Mouse (Mus musculus) ES-E14 (cell line): Measurements from ENCODE around the gene Kif26b. TPM values are rescaled to one million over a fixed set of nuclear protein-coding genes. Genes with fewer than 3 reads are reported as not detected.

Source experiments
- DNase-seq: peaks from one replicate; pipeline ENCODE4 v3.0.0-alpha.2; 2013; ENCODE audit warnings: low read depth, low spot score
- H3K27ac ChIP-seq: 2 replicates; pipeline ENCODE4 v1.5.1; 2012; ENCODE audit warnings: low read depth, mild to moderate bottlenecking, low read length, moderate library complexity, mixed read lengths; ENCODE audit not compliant: poor library complexity, insufficient read depth, severe bottlenecking
- H3K36me3 ChIP-seq: 2 replicates; pipeline ENCODE4 v1.6.1; 2012; ENCODE audit warnings: mild to moderate bottlenecking, low read length, moderate library complexity, mixed read lengths; ENCODE audit not compliant: control insufficient read depth, poor library complexity, insufficient read depth, severe bottlenecking
- H3K4me1 ChIP-seq, 2 experiments: fragments of 150-350 bp in 1 of 2; sonication (generic) in 1 of 2; 2 replicates each; pipeline ENCODE4 v1.6.1; 2012; ENCODE audit warnings: low read length in 2 of 2, mild to moderate bottlenecking in 1 of 2, mixed read lengths in 1 of 2; ENCODE audit not compliant: control insufficient read depth in 2 of 2, insufficient read depth in 2 of 2, poor library complexity in 1 of 2
- H3K4me3 ChIP-seq, 2 experiments: fragments of 150-350 bp in 1 of 2; sonication (generic) in 1 of 2; 2 replicates each; pipeline ENCODE4 v1.5.1; 2012; ENCODE audit warnings: low read length in 2 of 2, low read depth in 1 of 2, mild to moderate bottlenecking in 1 of 2, mixed read lengths in 1 of 2; ENCODE audit not compliant: insufficient read depth in 1 of 2, poor library complexity in 1 of 2, severe bottlenecking in 1 of 2
- H3K9ac ChIP-seq: 2 replicates; pipeline ENCODE4 v1.6.1; 2012; ENCODE audit warnings: low read depth, mild to moderate bottlenecking, low read length, mixed read lengths; ENCODE audit not compliant: poor library complexity, insufficient read depth, severe bottlenecking
- H3K9me3 ChIP-seq: fragments of 150-350 bp; sonication (generic); 2 replicates; pipeline ENCODE4 v1.6.1; 2012; ENCODE audit warnings: low read depth, mild to moderate bottlenecking, low read length; ENCODE audit not compliant: control insufficient read depth, insufficient read depth
- CHD2 ChIP-seq: IDR thresholded peaks from 2 replicates; pipeline ENCODE4 v1.6.1; 2014; ENCODE audit warnings: mild to moderate bottlenecking, low read depth, low read length, inconsistent platforms
- HCFC1 ChIP-seq: IDR thresholded peaks from 2 replicates; pipeline ENCODE4 v1.6.1; 2012; ENCODE audit warnings: low read length, inconsistent platforms, borderline replicate concordance; ENCODE audit not compliant: insufficient read depth
- MAFK ChIP-seq: IDR thresholded peaks from 2 replicates; pipeline ENCODE4 v1.6.1; 2014; ENCODE audit warnings: mild to moderate bottlenecking, low read depth, low read length, inconsistent platforms; ENCODE audit not compliant: insufficient read depth
- ZC3H11A ChIP-seq: IDR thresholded peaks from 2 replicates; pipeline ENCODE4 v1.6.1; 2012; ENCODE audit warnings: low read depth, mild to moderate bottlenecking, inconsistent platforms, low read length, borderline replicate concordance
- ZNF384 ChIP-seq: IDR thresholded peaks from 2 replicates; pipeline ENCODE4 v1.6.1; 2012; ENCODE audit warnings: low read depth, low read length, inconsistent platforms
- in situ Hi-C, 2 experiments: fragments of 600-800 bp; cut with MboI; formaldehyde crosslinking; loops; one replicate each; pipeline ENCODE4 v1.15.1; 2025; ENCODE audit warnings: low sequenced_read_pairs in 2 of 2, inconsistent platforms in 1 of 2; ENCODE audit not compliant: unreplicated experiment in 2 of 2
- total RNA-seq: library from RNA; depleted of rRNA; stranded (reverse); fragments of 300-350 nt; gene quantifications from 2 replicates; pipeline ENCODE4 v1.2.3, GENCODE M21; 2012

Kif26b gene
- total RNA-seq, 1 experiment = 0.94 TPM

DNA sequence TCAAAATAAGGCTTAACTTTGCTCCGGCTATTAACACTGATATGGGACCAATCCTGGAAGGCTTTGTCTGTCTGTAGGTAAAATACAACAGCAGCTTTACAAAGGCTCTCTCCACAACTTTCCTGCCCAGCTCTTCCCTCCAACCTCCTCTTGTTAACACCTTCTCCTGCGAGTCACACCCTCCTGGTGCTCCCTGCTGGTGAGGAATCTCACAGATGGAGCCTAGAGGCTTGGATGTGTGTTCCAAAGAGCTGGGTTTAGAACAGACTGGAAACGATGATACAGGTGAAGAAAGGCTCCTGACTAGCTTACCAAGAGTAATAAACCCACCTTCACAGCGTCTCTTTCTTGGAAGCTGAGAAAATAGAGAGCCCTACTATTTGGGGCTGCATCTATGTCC, 400.6 kb downstream of the Kif26b start:
- Histone ChIP-seq H3K9me3 (no peaks in the 10 kb centered on the region), H3K4me1 (no peaks in the 10 kb centered on the region), H3K27ac (no peak overlapping the region), H3K36me3 (no peaks in the 10 kb centered on the region), H3K9ac (no peak overlapping the region), H3K4me3 (no peak overlapping the region)
- in situ Hi-C loops = no loop called here
- no peak for TF ChIP-seq MAFK
- TF ChIP-seq ZC3H11A = no peak
- no peak for TF ChIP-seq ZNF384
- no peak for TF ChIP-seq HCFC1
- TF ChIP-seq CHD2 = no peak
- DNase-seq = no peak

DNA sequence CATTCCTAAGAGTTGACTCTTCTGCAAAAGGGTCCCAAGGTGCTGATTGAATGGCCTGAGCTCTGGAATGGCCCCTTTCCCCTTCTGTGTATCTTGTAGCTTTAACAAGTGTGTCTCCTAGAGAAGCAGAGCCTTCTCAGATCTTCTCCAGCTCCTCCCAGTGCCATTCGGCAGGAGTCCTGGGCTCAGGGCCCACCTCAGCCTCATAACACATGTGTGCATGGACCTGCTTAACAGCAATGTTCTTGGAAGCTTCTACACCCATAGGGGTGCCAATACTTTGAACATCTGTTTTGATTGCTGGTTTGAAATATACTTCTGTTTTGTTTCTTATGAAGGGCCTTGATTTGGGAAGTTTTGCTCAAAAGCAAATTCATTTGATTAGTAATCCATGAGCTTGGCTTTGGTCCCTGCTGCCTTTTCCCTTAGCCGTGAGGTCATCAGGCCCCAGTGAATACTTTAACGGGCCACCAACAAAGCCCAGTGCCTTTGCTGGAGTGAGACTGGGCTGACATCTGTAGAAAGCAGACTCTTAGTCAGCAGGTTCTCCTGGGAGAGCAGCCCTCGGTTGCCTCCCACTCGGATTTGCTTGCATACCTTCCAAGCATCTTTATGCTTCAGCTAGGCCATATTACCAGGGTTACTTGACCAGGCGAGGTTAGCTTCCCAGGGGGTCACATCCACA, 405.2 kb downstream of the Kif26b start:
- H3K9me3 ChIP-seq = no peaks in the 10 kb centered on the region
- H3K4me3 ChIP-seq = no peak overlapping the region
- in situ Hi-C loops = no loop called here
- no peak overlapping the region for H3K9ac ChIP-seq
- TF ChIP-seq CHD2 = no peak
- TF ChIP-seq HCFC1 = no peak
- no peak for TF ChIP-seq MAFK
- no peaks in the 10 kb centered on the region for H3K4me1 ChIP-seq
- DNase-seq = no peak
- no peaks in the 10 kb centered on the region for H3K36me3 ChIP-seq
- no peak overlapping the region for H3K27ac ChIP-seq

DNA sequence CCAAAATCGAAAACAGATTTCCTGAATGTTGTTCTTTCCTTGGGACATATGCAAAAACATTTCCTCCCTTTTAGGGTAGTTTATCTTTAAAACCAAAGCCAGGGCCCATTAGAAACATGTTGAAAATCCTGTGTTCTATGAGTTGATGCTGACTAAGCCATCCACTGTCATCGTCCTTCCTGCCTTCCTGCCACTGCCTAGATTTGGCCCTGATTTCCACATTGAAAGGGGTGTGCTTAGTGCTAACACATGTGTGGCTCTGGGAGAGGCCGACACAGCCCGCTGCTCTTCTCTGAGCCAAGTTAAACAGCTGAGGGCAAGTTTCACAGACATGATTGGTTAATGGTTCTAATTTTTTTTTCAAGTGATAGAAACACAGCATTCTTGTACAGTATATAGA, 407.5 kb downstream of the Kif26b start:
- H3K4me1 ChIP-seq = no peaks in the 10 kb centered on the region
- no peak for DNase-seq
- H3K36me3 ChIP-seq = no peaks in the 10 kb centered on the region
- no peak overlapping the region for H3K27ac ChIP-seq
- H3K9ac ChIP-seq = no peak overlapping the region
- no peak for TF ChIP-seq MAFK
- no peaks in the 10 kb centered on the region for H3K9me3 ChIP-seq
- in situ Hi-C loops = no loop called here
- H3K4me3 ChIP-seq = no peak overlapping the region

DNA sequence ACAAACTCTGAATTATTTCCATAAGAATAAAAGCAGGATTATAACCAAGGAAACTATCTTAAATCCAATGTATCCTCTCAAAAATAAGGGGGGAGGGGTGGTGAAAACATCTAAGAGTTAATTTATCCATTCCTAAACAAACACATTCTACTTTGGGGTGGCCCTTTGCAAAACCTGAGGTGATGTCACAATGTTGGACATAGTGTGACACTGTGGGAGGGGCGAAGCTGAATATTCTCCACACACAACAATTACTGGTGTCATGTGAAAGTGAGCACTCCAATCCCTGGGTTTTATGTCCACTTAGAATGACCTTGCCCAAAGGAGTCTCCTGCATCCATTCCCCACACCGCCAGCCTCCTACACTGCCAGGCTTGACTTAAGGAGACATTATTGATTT, 408.1 kb downstream of the Kif26b start:
- no peaks in the 10 kb centered on the region for H3K9me3 ChIP-seq
- in situ Hi-C loops = no loop called here
- H3K4me3 ChIP-seq = no peak overlapping the region

DNA sequence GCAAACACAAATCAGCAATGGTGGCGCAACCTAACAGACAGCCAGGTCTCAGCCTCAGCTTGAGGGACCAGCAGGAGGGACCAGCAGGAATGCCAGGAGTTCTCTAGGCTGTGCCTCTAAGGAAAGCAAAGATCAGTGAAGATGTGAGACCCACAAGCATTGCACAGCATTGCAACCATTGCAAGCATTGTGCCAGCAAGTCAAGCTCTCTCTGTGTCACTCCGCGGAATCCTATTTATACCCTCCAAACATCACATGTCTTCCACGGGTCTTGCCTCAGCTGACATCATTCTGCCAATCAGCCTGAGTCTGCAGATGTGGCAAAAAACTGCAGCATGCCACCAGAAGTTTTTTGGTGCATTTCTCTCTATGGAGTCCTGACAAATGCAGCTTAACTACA, 411.4 kb downstream of the Kif26b start:
- no peak overlapping the region for H3K27ac ChIP-seq
- in situ Hi-C loops = no loop called here
- no peak overlapping the region for H3K9ac ChIP-seq
- H3K4me3 ChIP-seq = no peak overlapping the region
- no peak for DNase-seq
- no peaks in the 10 kb centered on the region for H3K9me3 ChIP-seq
- no peaks in the 10 kb centered on the region for H3K4me1 ChIP-seq
- TF ChIP-seq HCFC1 (no peak), ZC3H11A (no peak), MAFK (no peak), ZNF384 (no peak), CHD2 (no peak)
- H3K36me3 ChIP-seq = no peaks in the 10 kb centered on the region

More for the DNA sequence above, 408.1 kb downstream of the Kif26b start:
- H3K4me1 ChIP-seq = no peaks in the 10 kb centered on the region
- H3K9ac ChIP-seq = no peak overlapping the region
- TF ChIP-seq ZC3H11A (no peak), MAFK (no peak), ZNF384 (no peak), CHD2 (no peak), HCFC1 (no peak)
- no peaks in the 10 kb centered on the region for H3K36me3 ChIP-seq
- H3K27ac ChIP-seq = no peak overlapping the region
- DNase-seq = no peak
